Mouse (Mus musculus): ENCODE measurements around the gene Unc119b. TPM values are rescaled to one million over a fixed set of nuclear protein-coding genes. Genes with fewer than 3 reads are reported as not detected.
A peak's percentile ranks its signal among the peaks of the same experiment; 100 is the strongest.

Gene Unc119b
- polyA plus RNA-seq, 1 experiment from 2014 or later, result 17.5 TPM

GRCm38 (mm10) chr5:115156401-115156800, 21.6 kb upstream of the Unc119b start:
- Histone ChIP-seq H3K9ac (ENCODE audit: low read length) (peak overlapping the region; percentile 98), H3K27me3 (ENCODE audit: control insufficient read depth, insufficient read depth, low read length) (no peaks in the 10 kb centered on the region), H3K36me3 (ENCODE audit: control insufficient read depth, insufficient read depth, low read length) (no peaks in the 10 kb centered on the region; the same call in 1 of the 2 replicates), H3K4me1 (ENCODE audit: control insufficient read depth in 2 of 2, insufficient read depth in 2 of 2, low read length in 2 of 2) (peaks cover 38 to 64% of the 10 kb centered on the region in 2 experiments), H3K9me3 (ENCODE audit: control insufficient read depth, low read length) (no peaks in the 10 kb centered on the region), H3K4me3 (ENCODE audit: control insufficient read depth in 1 of 2, insufficient read depth in 1 of 2, low read depth in 1 of 2, low read length in 2 of 2) (peak overlapping the region; percentile 13 to 99), H3K4me2 (ENCODE audit: low read length) (peak overlapping the region; percentile 83), H3K27ac (replicated peaks in 1 of 2; ENCODE audit: control insufficient read depth in 1 of 2, insufficient read depth in 1 of 2, low read depth in 2 of 2, low read length in 2 of 2) (no peak overlapping the region)
- WGBS, result 43% methylated on average over 7 of the region's 7 CpGs
- no peak for ATAC-seq (ENCODE audit: insufficient number of reproducible peaks, insufficient read depth, low FRiP score, low read depth)

DNA sequence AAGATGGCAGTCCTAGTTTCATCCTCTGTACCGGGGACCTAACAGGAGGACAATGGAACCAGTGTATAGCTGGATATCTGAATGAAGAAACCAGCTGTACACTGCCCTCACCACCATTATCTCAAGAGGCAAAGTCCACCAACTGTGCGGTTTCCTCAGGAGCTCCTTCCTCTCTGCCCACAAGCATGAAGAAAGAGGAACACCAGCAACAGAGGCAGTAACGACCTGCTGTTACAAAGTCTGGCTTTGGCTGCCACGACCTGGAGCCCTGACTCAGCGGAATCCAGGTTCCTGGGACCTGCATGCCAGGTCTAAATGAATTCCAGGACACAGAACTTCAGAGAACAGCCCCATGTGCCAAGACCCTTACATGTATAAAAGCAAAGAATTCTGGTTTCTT, 21.1 kb upstream of the Unc119b start:
- H3K4me2 ChIP-seq (ENCODE audit: low read length), result peak overlapping the region; percentile 83
- no peaks in the 10 kb centered on the region for H3K9me3 ChIP-seq (ENCODE audit: control insufficient read depth, low read length)
- peaks cover 34 to 62% of the 10 kb centered on the region in 2 experiments for H3K4me1 ChIP-seq (ENCODE audit: control insufficient read depth in 2 of 2, insufficient read depth in 2 of 2, low read length in 2 of 2)
- no peak overlapping the region; a peak in 1 of 4 replicates for H3K27ac ChIP-seq (replicated peaks in 1 of 2; ENCODE audit: control insufficient read depth in 1 of 2, insufficient read depth in 1 of 2, low read depth in 2 of 2, low read length in 2 of 2)
- peak overlapping the region; percentile 98 for H3K9ac ChIP-seq (ENCODE audit: low read length)
- H3K36me3 ChIP-seq (ENCODE audit: control insufficient read depth, insufficient read depth, low read length), result peaks cover 3% of the 10 kb centered on the region
- 16% methylated on average over 5 of the region's 5 CpGs for WGBS
- no peak for ATAC-seq (ENCODE audit: insufficient number of reproducible peaks, insufficient read depth, low FRiP score, low read depth)
- H3K4me3 ChIP-seq (ENCODE audit: control insufficient read depth in 1 of 2, insufficient read depth in 1 of 2, low read depth in 1 of 2, low read length in 2 of 2), result peak overlapping the region; percentile 29 to 99
- H3K27me3 ChIP-seq (ENCODE audit: control insufficient read depth, insufficient read depth, low read length), result no peaks in the 10 kb centered on the region

DNA sequence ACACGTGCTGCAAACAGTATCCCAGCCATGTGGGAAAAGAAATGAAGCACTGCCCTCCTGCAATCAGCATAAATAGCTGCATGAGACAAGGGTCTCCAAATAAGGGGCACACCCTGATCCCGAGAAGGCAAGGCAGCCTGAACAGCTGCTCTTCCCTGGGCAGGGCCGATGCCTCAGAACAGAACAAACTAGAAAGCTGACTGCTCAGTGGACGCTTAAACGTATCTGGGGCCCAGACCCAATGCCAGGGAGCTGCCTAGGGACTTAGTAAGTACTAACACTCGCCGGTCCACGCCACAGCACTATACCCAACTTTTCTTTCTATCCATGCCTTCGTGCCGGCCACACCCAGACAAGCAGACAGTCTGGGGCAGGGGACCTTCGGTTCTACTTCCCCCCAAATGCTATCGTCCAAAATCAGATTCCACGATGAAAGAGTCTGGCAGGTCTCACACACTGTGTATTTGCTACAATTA, 20.4 kb upstream of the Unc119b start:
- 43% methylated on average over 13 of the region's 13 CpGs for WGBS
- no peak overlapping the region; a peak in 1 of 4 replicates for H3K27ac ChIP-seq (replicated peaks in 1 of 2; ENCODE audit: control insufficient read depth in 1 of 2, insufficient read depth in 1 of 2, low read depth in 2 of 2, low read length in 2 of 2)
- H3K4me3 ChIP-seq (ENCODE audit: control insufficient read depth in 1 of 2, insufficient read depth in 1 of 2, low read depth in 1 of 2, low read length in 2 of 2), result peak overlapping the region; percentile 29 to 99
- peaks cover 9% of the 10 kb centered on the region for H3K36me3 ChIP-seq (ENCODE audit: control insufficient read depth, insufficient read depth, low read length)
- no peaks in the 10 kb centered on the region for H3K9me3 ChIP-seq (ENCODE audit: control insufficient read depth, low read length)
- H3K9ac ChIP-seq (ENCODE audit: low read length), result peak overlapping the region; percentile 98
- no peaks in the 10 kb centered on the region for H3K27me3 ChIP-seq (ENCODE audit: control insufficient read depth, insufficient read depth, low read length)
- H3K4me2 ChIP-seq (ENCODE audit: low read length), result peak overlapping the region; percentile 83
- H3K4me1 ChIP-seq (ENCODE audit: control insufficient read depth in 2 of 2, insufficient read depth in 2 of 2, low read length in 2 of 2), result peaks cover 34 to 62% of the 10 kb centered on the region in 2 experiments
- no peak for ATAC-seq (ENCODE audit: insufficient number of reproducible peaks, insufficient read depth, low FRiP score, low read depth)

GRCm38 (mm10) chr5:115152132-115152956, 17.6 kb upstream of the Unc119b start:
- H3K27ac ChIP-seq (replicated peaks in 1 of 2; ENCODE audit: control insufficient read depth in 1 of 2, insufficient read depth in 1 of 2, low read depth in 2 of 2, low read length in 2 of 2), result peak overlapping the region; percentile 19 to 51
- peak overlapping the region; percentile 6; the same call in 1 of the 2 replicates for H3K9ac ChIP-seq (ENCODE audit: low read length)
- 24% methylated on average over 8 of the region's 8 CpGs for WGBS
- no peaks in the 10 kb centered on the region for H3K9me3 ChIP-seq (ENCODE audit: control insufficient read depth, low read length)
- no peaks in the 10 kb centered on the region for H3K27me3 ChIP-seq (ENCODE audit: control insufficient read depth, insufficient read depth, low read length)
- H3K4me1 ChIP-seq (ENCODE audit: control insufficient read depth in 2 of 2, insufficient read depth in 2 of 2, low read length in 2 of 2), result peaks cover 30 to 55% of the 10 kb centered on the region in 2 experiments
- ATAC-seq (ENCODE audit: insufficient number of reproducible peaks, insufficient read depth, low FRiP score, low read depth), result no peak
- no peak overlapping the region; the same call in none of the 2 replicates for H3K4me2 ChIP-seq (ENCODE audit: low read length)
- peaks cover 37% of the 10 kb centered on the region for H3K36me3 ChIP-seq (ENCODE audit: control insufficient read depth, insufficient read depth, low read length)
- H3K4me3 ChIP-seq (ENCODE audit: control insufficient read depth in 1 of 2, insufficient read depth in 1 of 2, low read depth in 1 of 2, low read length in 2 of 2), result no peak overlapping the region

DNA sequence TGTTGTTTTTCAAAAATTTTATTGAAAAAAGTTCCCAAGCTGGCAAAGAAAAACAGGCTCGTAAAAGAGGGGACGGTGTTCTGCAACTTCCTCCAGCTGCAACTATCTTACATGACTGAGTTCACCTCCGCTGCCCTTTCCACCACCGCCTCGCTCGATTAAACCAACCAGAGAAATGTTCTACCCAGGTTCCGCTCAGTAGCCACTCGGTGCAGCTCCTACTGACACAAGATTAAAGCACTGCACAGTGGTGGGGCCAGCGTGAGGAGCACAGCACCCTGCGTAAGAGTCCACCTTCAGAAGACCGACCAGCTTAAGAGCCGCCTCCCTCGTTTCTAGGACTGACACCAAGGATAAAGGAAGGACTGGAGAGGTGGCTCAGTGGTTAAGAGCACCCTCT, 16.7 kb upstream of the Unc119b start:
- H3K9ac ChIP-seq (ENCODE audit: low read length), result no peak overlapping the region
- no peaks in the 10 kb centered on the region for H3K9me3 ChIP-seq (ENCODE audit: control insufficient read depth, low read length)
- no peak overlapping the region for H3K27ac ChIP-seq (replicated peaks in 1 of 2; ENCODE audit: control insufficient read depth in 1 of 2, insufficient read depth in 1 of 2, low read depth in 2 of 2, low read length in 2 of 2)
- H3K4me3 ChIP-seq (ENCODE audit: control insufficient read depth in 1 of 2, insufficient read depth in 1 of 2, low read depth in 1 of 2, low read length in 2 of 2), result no peak overlapping the region
- no peak overlapping the region for H3K4me2 ChIP-seq (ENCODE audit: low read length)
- peaks cover 46% of the 10 kb centered on the region for H3K36me3 ChIP-seq (ENCODE audit: control insufficient read depth, insufficient read depth, low read length)
- 83% methylated on average over 13 of the region's 13 CpGs for WGBS
- peaks cover 29 to 51% of the 10 kb centered on the region in 2 experiments for H3K4me1 ChIP-seq (ENCODE audit: control insufficient read depth in 2 of 2, insufficient read depth in 2 of 2, low read length in 2 of 2)
- H3K27me3 ChIP-seq (ENCODE audit: control insufficient read depth, insufficient read depth, low read length), result no peaks in the 10 kb centered on the region
- ATAC-seq (ENCODE audit: insufficient number of reproducible peaks, insufficient read depth, low FRiP score, low read depth), result no peak

GRCm38 (mm10) chr5:115150991-115151390, 16.2 kb upstream of the Unc119b start:
- Histone ChIP-seq H3K9me3 (ENCODE audit: control insufficient read depth, low read length) (no peaks in the 10 kb centered on the region), H3K4me2 (ENCODE audit: low read length) (no peak overlapping the region), H3K4me1 (ENCODE audit: control insufficient read depth in 2 of 2, insufficient read depth in 2 of 2, low read length in 2 of 2) (peaks cover 27 to 46% of the 10 kb centered on the region in 2 experiments), H3K27ac (replicated peaks in 1 of 2; ENCODE audit: control insufficient read depth in 1 of 2, insufficient read depth in 1 of 2, low read depth in 2 of 2, low read length in 2 of 2) (no peak overlapping the region), H3K4me3 (ENCODE audit: control insufficient read depth in 1 of 2, insufficient read depth in 1 of 2, low read depth in 1 of 2, low read length in 2 of 2) (no peak overlapping the region), H3K27me3 (ENCODE audit: control insufficient read depth, insufficient read depth, low read length) (no peaks in the 10 kb centered on the region), H3K9ac (ENCODE audit: low read length) (no peak overlapping the region), H3K36me3 (ENCODE audit: control insufficient read depth, insufficient read depth, low read length) (peaks cover 50% of the 10 kb centered on the region)
- ATAC-seq (ENCODE audit: insufficient number of reproducible peaks, insufficient read depth, low FRiP score, low read depth), result no peak
- 61% methylated on average over 5 of the region's 5 CpGs for WGBS

GRCm38 (mm10) chr5:115149675-115150459, 15.1 kb upstream of the Unc119b start:
- Histone ChIP-seq H3K9me3 (ENCODE audit: control insufficient read depth, low read length) (no peaks in the 10 kb centered on the region), H3K36me3 (ENCODE audit: control insufficient read depth, insufficient read depth, low read length) (peaks cover 61% of the 10 kb centered on the region), H3K27ac (replicated peaks in 1 of 2; ENCODE audit: control insufficient read depth in 1 of 2, insufficient read depth in 1 of 2, low read depth in 2 of 2, low read length in 2 of 2) (no peak overlapping the region), H3K4me3 (ENCODE audit: control insufficient read depth in 1 of 2, insufficient read depth in 1 of 2, low read depth in 1 of 2, low read length in 2 of 2) (no peak overlapping the region), H3K27me3 (ENCODE audit: control insufficient read depth, insufficient read depth, low read length) (no peaks in the 10 kb centered on the region), H3K4me1 (ENCODE audit: control insufficient read depth in 2 of 2, insufficient read depth in 2 of 2, low read length in 2 of 2) (peaks cover 16 to 35% of the 10 kb centered on the region in 2 experiments), H3K4me2 (ENCODE audit: low read length) (no peak overlapping the region), H3K9ac (ENCODE audit: low read length) (no peak overlapping the region)
- 95% methylated on average over 14 of the region's 14 CpGs for WGBS
- no peak for ATAC-seq (ENCODE audit: insufficient number of reproducible peaks, insufficient read depth, low FRiP score, low read depth)

Data from heart, embryonic 14.5 days (tissue).